Mouse (Mus musculus) liver, postnatal 0 days (tissue): Measurements from ENCODE around the gene Snx29.

Experiments used
- CTCF ChIP-seq: sonication (generic); IDR thresholded peaks from 2 replicates; pipeline ENCODE4 v1.5.1; 2016; ENCODE audit warnings: antibody characterized with exemption, low read depth
- EP300 ChIP-seq: IDR thresholded peaks from 2 replicates; pipeline ENCODE4 v1.6.1; 2016; ENCODE audit warnings: antibody characterized with exemption, low read depth, mild to moderate bottlenecking

GRCm38 (mm10) chr16:11369642-11370041 is 46.9 kb downstream of the Snx29 start:
- no peak for TF ChIP-seq CTCF
- no peak for TF ChIP-seq EP300
